Mouse (Mus musculus) megakaryocyte-erythroid progenitor cell, adult 5-6 weeks (primary cell): ENCODE measurements around the gene Olfr462. TPM values are rescaled to one million over a fixed set of nuclear protein-coding genes. Genes with fewer than 3 reads are reported as not detected.
A peak's percentile ranks its signal among the peaks of the same experiment; 100 is the strongest.

Experiments used
- ATAC-seq: replicated peaks from 2 replicates; pipeline ENCODE4 v1.8.0; 2016; ENCODE audit warnings: mild to moderate bottlenecking, inconsistent platforms; ENCODE audit not compliant: severe bottlenecking, poor library complexity, low FRiP score, low TSS enrichment
- total RNA-seq, 2 experiments: library from RNA; stranded (forward) in 1 of 2; stranded (reverse) in 1 of 2; fragments of 200-1000, 215-1000 nt in 1 of 2; fragments of >200 nt in 1 of 2; fragmentation: Nextera tagmentation in 1 of 2; gene quantifications; 2 replicates each; pipeline ENCODE4 v1.2.3; 2014 to 2017

The Olfr462 gene
- total RNA-seq, 2 experiments from 2014 or later, result not detected

GRCm38 (mm10) chr11:87852690-87853596, 39.1 kb downstream of the Olfr462 start, which contains the start of gene Mks1:
Mks1 (plus strand) TSS chr11:87853215.
- ATAC-seq, result peak; percentile 98

GRCm38 (mm10) chr11:87847884-87848283, 44.2 kb downstream of the Olfr462 start:
- ATAC-seq, result no peak

- no peak for ATAC-seq
Observed at GRCm38 (mm10) chr11:87846968-87847600, 45.0 kb downstream of the Olfr462 start.

- no peak for ATAC-seq
Observed at GRCm38 (mm10) chr11:87841436-87841835, 50.6 kb downstream of the Olfr462 start.

GRCm38 (mm10) chr11:87840676-87841075, 51.4 kb downstream of the Olfr462 start:
- no peak for ATAC-seq

Other genes with a start within 250 kb of the Olfr462 start
- gene Rnf43, start 229.5 kb downstream of the Olfr462 start, total RNA-seq (2014; fragmentation: Nextera tagmentation), result 4.2 and 7.0 TPM in 2 replicates
- gene Rnf43, start 229.5 kb downstream of the Olfr462 start, total RNA-seq (2017), result 1.4 and 3.1 TPM in 2 replicates
- 146 and 192 TPM in 2 replicates for gene Supt4a, start 154.7 kb downstream of the Olfr462 start, total RNA-seq (2014; fragmentation: Nextera tagmentation)
- 55.2 and 75.2 TPM in 2 replicates for gene Supt4a, start 154.7 kb downstream of the Olfr462 start, total RNA-seq (2017)
- gene Tspoap1, start 131.7 kb downstream of the Olfr462 start, total RNA-seq (2014; fragmentation: Nextera tagmentation), result 5.5 and 20.3 TPM in 2 replicates
- gene Tspoap1, start 131.7 kb downstream of the Olfr462 start, total RNA-seq (2017), result 3.5 and 5.4 TPM in 2 replicates
- gene Mpo, start 98.7 kb downstream of the Olfr462 start, total RNA-seq (2014; fragmentation: Nextera tagmentation), result 7.9 TPM in 1 of 2 replicates, not detected in the other
- 7.6 and 31.9 TPM in 2 replicates for gene Mpo, start 98.7 kb downstream of the Olfr462 start, total RNA-seq (2017)
- not detected in 2 replicates for gene Lpo, start 64.0 kb downstream of the Olfr462 start, total RNA-seq (2014; fragmentation: Nextera tagmentation)
- not detected in 2 replicates for gene Lpo, start 64.0 kb downstream of the Olfr462 start, total RNA-seq (2017)
- 4.3 and 6.8 TPM in 2 replicates for gene Mks1, start 39.1 kb downstream of the Olfr462 start, total RNA-seq (2014; fragmentation: Nextera tagmentation)
- 2.4 and 8.4 TPM in 2 replicates for gene Mks1, start 39.1 kb downstream of the Olfr462 start, total RNA-seq (2017)
- not detected in 2 replicates for gene Epx, start 16.7 kb downstream of the Olfr462 start, total RNA-seq (2014; fragmentation: Nextera tagmentation)
- gene Epx, start 16.7 kb downstream of the Olfr462 start, total RNA-seq (2017), result 3.9 TPM in 1 of 2 replicates, not detected in the other
- not detected in 2 replicates for gene Olfr463, start 5.1 kb upstream of the Olfr462 start, total RNA-seq (2014; fragmentation: Nextera tagmentation)
- gene Olfr463, start 5.1 kb upstream of the Olfr462 start, total RNA-seq (2017), result not detected in 2 replicates
- not detected in 2 replicates for gene Olfr464, start 28.7 kb upstream of the Olfr462 start, total RNA-seq (2014; fragmentation: Nextera tagmentation)
- not detected in 2 replicates for gene Olfr464, start 28.7 kb upstream of the Olfr462 start, total RNA-seq (2017)
- gene Dynll2, start 95.3 kb upstream of the Olfr462 start, total RNA-seq (2014; fragmentation: Nextera tagmentation), result 18.4 and 30.2 TPM in 2 replicates
- 9.6 and 26.7 TPM in 2 replicates for gene Dynll2, start 95.3 kb upstream of the Olfr462 start, total RNA-seq (2017)
- gene Srsf1, start 155.1 kb upstream of the Olfr462 start, total RNA-seq (2014; fragmentation: Nextera tagmentation), result 304 and 315 TPM in 2 replicates
- gene Srsf1, start 155.1 kb upstream of the Olfr462 start, total RNA-seq (2017), result 750 and 793 TPM in 2 replicates
- gene Vezf1, start 176.0 kb upstream of the Olfr462 start, total RNA-seq (2014; fragmentation: Nextera tagmentation), result 30.9 and 35.9 TPM in 2 replicates
- 14.2 and 24.7 TPM in 2 replicates for gene Vezf1, start 176.0 kb upstream of the Olfr462 start, total RNA-seq (2017)
- 1.7 and 2.3 TPM in 2 replicates for gene Cuedc1, start 205.8 kb upstream of the Olfr462 start, total RNA-seq (2014; fragmentation: Nextera tagmentation)
- gene Cuedc1, start 205.8 kb upstream of the Olfr462 start, total RNA-seq (2017), result 0.19 and 2.8 TPM in 2 replicates